Mouse (Mus musculus) layer of hippocampus, postnatal 36 days (tissue): ENCODE measurements at regions not wholly inside any gene's neighbourhood (a gene's known extent, or its start where the extent isn't known, plus 50 kb on each side); places are given as distances from the start of the nearest gene placed in this dataset.

Experiments used
- DNase-seq, 2 experiments: peaks; one replicate each; pipeline ENCODE4 v3.0.0; 2022

- no peak for DNase-seq
These were observed 485.9 kb upstream of the Gm9747 start for GRCm38 (mm10) chr1:81747025-81747424.

- no peak for DNase-seq
These were observed 478.8 kb upstream of the Gm9747 start for GRCm38 (mm10) chr1:81754067-81754466.

- no peak for DNase-seq
These were observed 477.6 kb upstream of the Gm9747 start for GRCm38 (mm10) chr1:81755281-81755680.

- no peak for DNase-seq
These were observed 477.2 kb upstream of the Gm9747 start for GRCm38 (mm10) chr1:81755694-81756093.

GRCm38 (mm10) chr1:81759919-81760318 is 473.0 kb upstream of the Gm9747 start:
- no peak for DNase-seq

GRCm38 (mm10) chr1:81771704-81772103 is 461.2 kb upstream of the Gm9747 start:
- peak in 1 of 2 experiments; percentile 9 for DNase-seq

- DNase-seq, result no peak
These were observed 452.3 kb upstream of the Gm9747 start for GRCm38 (mm10) chr1:81780583-81780982.

GRCm38 (mm10) chr1:81784305-81784704 is 448.6 kb upstream of the Gm9747 start:
- DNase-seq, result no peak

GRCm38 (mm10) chr1:81794771-81795170 is 438.1 kb upstream of the Gm9747 start:
- DNase-seq, result no peak

- no peak for DNase-seq
These were observed 437.5 kb upstream of the Gm9747 start for GRCm38 (mm10) chr1:81795399-81795798.

- DNase-seq, result no peak
These were observed 421.3 kb upstream of the Gm9747 start for GRCm38 (mm10) chr1:81811591-81811990.

- DNase-seq, result no peak
These were observed 414.0 kb upstream of the Gm9747 start for GRCm38 (mm10) chr1:81818884-81819283.

- no peak for DNase-seq
These were observed 390.9 kb upstream of the Gm9747 start for GRCm38 (mm10) chr1:81841966-81842365.

GRCm38 (mm10) chr1:81850462-81851144 is 382.3 kb upstream of the Gm9747 start:
- DNase-seq, result no peak

- DNase-seq, result no peak
These were observed 373.4 kb upstream of the Gm9747 start for GRCm38 (mm10) chr1:81859464-81859863.

GRCm38 (mm10) chr1:81864571-81864970 is 368.3 kb upstream of the Gm9747 start:
- DNase-seq, result peak; percentile 12 to 28

GRCm38 (mm10) chr1:81886940-81887531 is 345.9 kb upstream of the Gm9747 start:
- DNase-seq, result no peak

- DNase-seq, result no peak
These were observed 335.7 kb upstream of the Gm9747 start for GRCm38 (mm10) chr1:81897241-81897640.

- DNase-seq, result no peak
These were observed 332.1 kb upstream of the Gm9747 start for GRCm38 (mm10) chr1:81900843-81901242.

- DNase-seq, result no peak
These were observed 328.9 kb upstream of the Gm9747 start for GRCm38 (mm10) chr1:81904056-81904455.

- no peak for DNase-seq
These were observed 320.3 kb upstream of the Gm9747 start for GRCm38 (mm10) chr1:81912607-81913006.

- DNase-seq, result no peak
These were observed 319.3 kb upstream of the Gm9747 start for GRCm38 (mm10) chr1:81913561-81913964.

GRCm38 (mm10) chr1:81916840-81917239 is 316.1 kb upstream of the Gm9747 start:
- no peak for DNase-seq

- no peak for DNase-seq
These were observed 305.2 kb upstream of the Gm9747 start for GRCm38 (mm10) chr1:81927721-81928120.
